Mouse (Mus musculus) midbrain, embryonic 10.5 days (tissue): ENCODE results near the gene Zcchc18. TPM values are rescaled to one million over a fixed set of nuclear protein-coding genes. Genes with fewer than 3 reads are reported as not detected.
A peak's percentile ranks its signal among the peaks of the same experiment; 100 is the strongest.
"Not testable (repeated sequence)": the region's sequence is repeated elsewhere in the genome, so short reads cannot be mapped to it uniquely, and the experiment has no call there.

Experiments used
- DNase-seq: peaks from one replicate; pipeline ENCODE4 v3.0.0-alpha.2; 2017; ENCODE audit warnings: low spot score
- H3K27ac ChIP-seq: fragments of 300-500 bp; sonication (generic); replicated peaks from 2 replicates; pipeline ENCODE4 v1.5.1; 2016; ENCODE audit warnings: mild to moderate bottlenecking
- H3K27me3 ChIP-seq: fragments of 300-500 bp; sonication (generic); 2 replicates; pipeline ENCODE4 v1.6.1; 2016; ENCODE audit warnings: low read depth, mild to moderate bottlenecking; ENCODE audit not compliant: poor library complexity, severe bottlenecking
- H3K36me3 ChIP-seq: fragments of 300-500 bp; sonication (generic); 2 replicates; pipeline ENCODE4 v1.6.1; 2016; ENCODE audit warnings: mild to moderate bottlenecking, moderate library complexity
- H3K4me1 ChIP-seq: fragments of 300-500 bp; sonication (generic); 2 replicates; pipeline ENCODE4 v1.6.1; 2016
- H3K4me3 ChIP-seq: fragments of 300-500 bp; sonication (generic); 2 replicates; pipeline ENCODE4 v1.5.1; 2016; ENCODE audit warnings: mild to moderate bottlenecking, moderate library complexity
- H3K9me3 ChIP-seq: fragments of 300-500 bp; sonication (generic); replicated peaks from 2 replicates; pipeline ENCODE4 v1.6.1; 2016; ENCODE audit warnings: mild to moderate bottlenecking
- WGBS: fragments of 180-500 bp; shearing (Covaris S2); methylation state at CpG from one replicate; pipeline ENCODE4 v1.1.7; 2016; 5-methylcytosine and 5-hydroxymethylcytosine counted together
- polyA plus RNA-seq: library from polyadenylated mRNA; unstranded; fragments of >200 nt; fragmentation: Nextera tagmentation; extraction: Ambion mirVana; gene quantifications from 2 replicates; pipeline ENCODE4 v1.2.1, GENCODE M21; 2016

The Zcchc18 gene
- polyA plus RNA-seq = 50.8 and 71.3 TPM in 2 replicates

DNA sequence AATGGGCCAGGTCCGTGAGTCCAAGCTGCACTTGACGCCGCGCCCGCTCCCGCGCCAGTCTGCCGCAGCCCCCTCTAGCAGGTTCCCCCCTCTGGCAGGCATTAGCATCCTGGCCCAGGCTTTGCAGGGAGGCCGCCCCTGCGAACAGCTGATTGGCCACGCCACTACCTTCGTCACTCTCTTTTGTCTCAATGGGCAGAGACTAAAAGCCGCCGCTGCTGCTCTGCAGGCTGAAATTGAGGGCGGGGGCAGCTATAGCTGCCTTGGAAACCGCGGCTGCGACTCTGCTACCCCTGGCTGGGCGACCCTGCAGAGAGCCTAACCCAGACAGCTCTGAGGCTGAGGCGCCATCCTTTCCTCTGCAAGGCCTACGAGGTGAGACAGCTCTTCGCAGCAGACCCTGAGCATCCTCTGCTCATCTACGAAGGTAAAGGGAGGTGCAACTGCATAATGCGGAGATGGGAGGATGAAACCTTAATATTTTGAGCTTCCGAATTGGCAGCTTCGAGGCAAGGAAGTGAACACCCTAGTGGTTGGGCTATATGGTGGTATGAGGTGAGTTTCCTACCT lies at the start of gene Zcchc18:
Zcchc18 (plus strand) TSS at position 178 of the 570 bp plus-strand sequence.
- 11% methylated on average over 26 of the region's 26 CpGs for WGBS
- Histone ChIP-seq H3K4me3 (peak within 1 kb of the TSS; percentile 56), H3K27ac (peak within 1 kb of the TSS; percentile 80), H3K9me3 (no peaks in the 10 kb centered on the region), H3K36me3 (no peaks in the 10 kb centered on the region), H3K4me1 (peaks cover 29% of the 10 kb centered on the region), H3K27me3 (peaks cover 69% of the 10 kb centered on the region)
- DNase-seq = peak; percentile 85

DNA sequence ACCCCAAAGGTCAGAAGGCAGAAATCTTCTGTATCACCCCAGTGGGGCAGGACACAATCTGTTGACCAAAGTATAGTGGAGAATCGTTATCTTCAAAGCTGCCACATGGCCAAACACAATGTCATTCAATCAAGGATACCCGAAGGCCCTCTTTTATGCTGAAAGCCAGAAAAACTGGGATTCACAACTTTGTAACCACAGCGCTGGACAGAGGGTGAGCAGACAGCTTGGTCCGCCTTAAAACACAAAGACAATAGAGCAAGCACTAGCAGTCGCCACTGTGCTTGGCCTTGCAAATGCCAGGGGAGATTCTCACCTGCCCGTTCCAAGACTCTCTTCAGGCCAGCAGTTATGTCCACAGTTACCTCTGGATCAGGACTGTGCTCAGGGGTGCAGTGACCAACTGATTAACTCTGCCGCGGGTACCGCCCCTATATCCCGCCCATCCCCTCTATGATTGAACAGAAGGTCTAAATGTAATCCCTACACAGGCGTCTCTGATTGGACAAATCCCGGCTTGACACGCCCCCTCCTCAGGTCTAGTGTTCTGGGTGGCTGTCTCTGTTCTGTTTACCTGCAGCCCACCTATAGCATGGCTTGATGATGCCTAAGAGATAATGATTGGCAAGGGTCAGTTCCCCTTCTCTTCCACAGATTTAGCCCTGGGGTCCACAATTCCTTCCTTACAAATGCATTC lies 35.2 kb upstream of the Zcchc18 start:
- WGBS = 28% methylated on average over 13 of the region's 13 CpGs
- H3K9me3 ChIP-seq, H3K36me3 ChIP-seq, H3K27me3 ChIP-seq, H3K4me1 ChIP-seq, H3K27ac ChIP-seq: not testable (repeated sequence)
- H3K4me3 ChIP-seq = peak overlapping the region; percentile 47
- peak; percentile 49 for DNase-seq

DNA sequence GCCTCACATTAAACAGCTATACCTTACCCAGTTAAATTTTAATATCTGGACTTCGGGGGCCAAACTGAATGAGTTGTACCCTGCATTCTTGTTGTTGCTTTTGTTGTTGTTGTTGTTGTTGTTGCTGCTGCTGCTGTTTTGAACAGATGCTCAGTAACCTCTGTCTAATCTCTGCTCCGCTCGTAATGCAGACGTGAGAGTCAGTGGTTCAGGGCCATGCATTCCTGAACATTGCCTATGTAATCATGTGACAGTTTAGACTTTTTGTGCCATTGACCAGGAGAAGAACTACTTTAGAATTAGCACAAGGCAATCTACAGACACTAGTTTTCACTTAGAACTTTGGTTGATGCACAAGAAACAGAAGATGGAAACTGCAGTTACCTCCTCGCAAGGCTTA lies 34.7 kb upstream of the Zcchc18 start:
- not testable (repeated sequence) for DNase-seq, H3K27me3 ChIP-seq, H3K4me1 ChIP-seq, H3K27ac ChIP-seq, H3K36me3 ChIP-seq, H3K9me3 ChIP-seq
- WGBS = 68% methylated on average over 5 of the region's 5 CpGs
- peak overlapping the region; percentile 47; the same call in 1 of the 2 replicates for H3K4me3 ChIP-seq

DNA sequence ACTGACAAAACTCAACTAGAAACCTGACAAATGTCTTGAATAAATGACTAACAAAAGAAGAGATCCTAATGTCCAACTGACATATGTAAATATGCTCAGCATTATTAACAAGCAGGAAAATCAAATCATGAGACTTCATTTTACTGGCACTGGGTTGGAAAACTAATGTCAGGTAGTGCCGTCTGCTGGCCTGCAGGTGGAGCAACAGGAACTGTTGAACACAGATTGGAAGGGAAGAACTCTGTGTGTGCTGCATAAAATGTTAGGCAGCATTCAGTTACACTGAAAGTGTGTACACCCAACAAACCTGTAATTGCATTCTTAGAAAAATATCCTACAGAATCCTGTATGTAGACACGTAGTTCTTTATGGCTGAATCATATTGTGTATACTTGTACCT lies 33.3 kb upstream of the Zcchc18 start:
- DNase-seq = no peak
- H3K9me3 ChIP-seq = no peaks in the 10 kb centered on the region
- no peaks in the 10 kb centered on the region for H3K4me1 ChIP-seq
- H3K36me3 ChIP-seq = no peaks in the 10 kb centered on the region
- no peak overlapping the region for H3K4me3 ChIP-seq
- 38% methylated on average over 2 of the region's 2 CpGs for WGBS
- no peaks in the 10 kb centered on the region for H3K27me3 ChIP-seq
- no peak overlapping the region for H3K27ac ChIP-seq

DNA sequence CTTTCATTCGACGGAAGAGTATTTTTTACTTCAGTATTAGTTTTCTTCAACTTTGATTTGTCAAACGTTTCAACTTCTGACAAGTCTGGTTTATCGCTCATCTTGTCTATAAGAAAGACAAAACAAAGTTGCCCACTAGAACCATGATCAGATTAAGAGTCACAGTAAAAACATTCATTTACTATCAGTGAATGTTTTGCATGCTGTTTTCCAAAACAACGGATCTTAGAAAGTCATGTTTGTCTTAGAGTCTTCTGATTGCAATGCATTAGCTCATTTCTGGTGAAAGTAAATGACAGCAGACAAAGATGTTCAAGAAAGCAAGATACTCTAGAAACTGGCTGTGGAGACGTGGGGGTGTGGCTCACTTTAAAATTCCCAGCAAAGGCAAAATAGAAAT lies 17.6 kb upstream of the Zcchc18 start, which contains the start of gene Tmsb15b2:
Tmsb15b2 (minus strand) TSS at position 101 of the 400 bp plus-strand sequence.
- H3K27me3 ChIP-seq, H3K36me3 ChIP-seq, H3K9me3 ChIP-seq, H3K4me1 ChIP-seq, DNase-seq: not testable (repeated sequence)
- Histone ChIP-seq H3K4me3 (peak within 1 kb of the TSS; percentile 53), H3K27ac (0 out of 2 replicates have a peak within 1 kb of the TSS, but pooled peaks have one; percentile 42)
- WGBS = 89% methylated on average over 6 of the region's 6 CpGs

DNA sequence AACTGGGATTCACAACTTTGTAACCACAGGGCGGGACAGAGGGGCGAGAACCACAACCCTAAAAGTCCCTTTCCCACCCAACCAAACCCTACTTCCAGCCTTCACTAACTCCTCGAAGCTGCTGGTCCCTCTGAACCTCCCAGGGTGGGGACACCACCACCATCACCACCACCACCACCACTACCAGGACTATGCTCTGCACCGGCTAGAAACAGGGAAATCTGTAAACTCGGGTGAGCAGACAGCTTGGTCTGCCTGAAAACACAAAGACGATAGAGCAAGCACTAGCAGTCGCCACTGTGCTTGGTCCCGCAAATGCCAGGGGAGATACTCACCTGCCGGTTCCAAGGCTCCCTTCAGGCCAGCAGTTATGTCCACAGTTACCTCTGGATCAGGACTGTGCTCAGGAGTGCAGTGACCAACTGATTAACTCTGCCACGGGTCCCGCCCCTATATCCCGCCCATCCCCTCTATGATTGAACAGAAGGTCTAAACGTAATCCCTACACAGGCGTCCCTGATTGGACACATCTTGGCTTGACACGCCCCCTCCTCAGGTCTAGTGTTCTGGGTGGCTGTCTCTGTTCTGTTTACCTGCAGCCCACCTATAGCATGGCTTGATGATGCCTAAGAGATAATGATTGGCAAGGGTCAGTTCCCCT lies 16.4 kb upstream of the Zcchc18 start, which contains the start of the genes Tmsb15l and Tmsb15b1:
Tmsb15l (minus strand) TSS at position 446 of the 661 bp plus-strand sequence.
Tmsb15b1 (minus strand) TSS at position 451 of the 661 bp plus-strand sequence.
- DNase-seq = peak; percentile 66
- Histone ChIP-seq H3K9me3 (no peaks in the 10 kb centered on the region), H3K27me3 (no peaks in the 10 kb centered on the region), H3K36me3 (no peaks in the 10 kb centered on the region), H3K4me1 (peaks cover 4% of the 10 kb centered on the region), H3K4me3 (peak within 1 kb of the TSS; percentile 53), H3K27ac (0 out of 2 replicates have a peak within 1 kb of the TSS, but pooled peaks have one; percentile 42)
- WGBS = 34% methylated on average over 15 of the region's 15 CpGs

DNA sequence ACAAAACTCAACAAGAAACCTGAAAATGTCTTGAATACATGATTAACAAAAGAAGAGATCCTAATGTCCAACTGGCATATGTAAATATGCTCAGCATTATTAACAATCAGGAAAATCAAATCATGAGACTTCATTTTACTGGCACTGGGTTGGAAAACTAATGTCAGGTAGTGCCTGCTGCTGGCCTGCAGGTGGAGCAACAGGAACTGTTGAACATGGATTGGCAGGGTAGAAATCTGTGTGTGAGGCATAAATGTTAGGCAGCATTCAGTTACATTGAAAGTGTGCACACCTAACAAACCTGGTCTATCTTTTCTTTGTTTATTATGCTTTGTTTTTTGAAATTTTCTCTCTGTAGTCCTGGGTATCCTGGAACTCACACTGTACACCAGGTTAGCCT lies 14.3 kb upstream of the Zcchc18 start:
- Histone ChIP-seq H3K4me1 (peaks cover 4% of the 10 kb centered on the region), H3K27me3 (no peaks in the 10 kb centered on the region), H3K36me3 (no peaks in the 10 kb centered on the region), H3K4me3 (no peak overlapping the region), H3K27ac (no peak overlapping the region), H3K9me3 (no peaks in the 10 kb centered on the region)
- DNase-seq = no peak

DNA sequence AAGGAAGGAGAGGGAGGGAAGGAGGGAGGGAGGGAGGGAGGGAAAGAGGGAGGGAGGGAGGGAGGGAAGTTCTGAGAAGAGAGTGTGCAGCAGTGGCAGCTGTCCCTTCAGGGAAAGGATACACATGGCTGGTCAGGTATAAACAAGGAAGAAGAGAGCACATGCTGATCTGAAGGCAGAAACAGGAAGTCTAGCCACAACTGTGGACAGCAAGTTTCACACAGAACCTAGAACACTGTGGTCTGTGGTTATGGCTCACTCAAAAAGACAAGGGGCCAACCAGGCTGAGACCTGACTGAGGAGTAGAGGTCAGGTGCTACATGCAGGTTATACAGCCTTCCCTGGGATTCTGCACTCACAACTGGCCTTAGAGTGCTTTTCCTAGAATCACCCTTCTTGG lies 6.9 kb upstream of the Zcchc18 start:
- H3K27ac ChIP-seq = no peak overlapping the region
- no peak overlapping the region for H3K4me3 ChIP-seq
- peaks cover 13% of the 10 kb centered on the region; the same call in 1 of the 2 replicates for H3K27me3 ChIP-seq
- H3K9me3 ChIP-seq = no peaks in the 10 kb centered on the region
- H3K4me1 ChIP-seq = peaks cover under 1% of the 10 kb centered on the region; the same call in 1 of the 2 replicates
- no peaks in the 10 kb centered on the region for H3K36me3 ChIP-seq
- DNase-seq = no peak

DNA sequence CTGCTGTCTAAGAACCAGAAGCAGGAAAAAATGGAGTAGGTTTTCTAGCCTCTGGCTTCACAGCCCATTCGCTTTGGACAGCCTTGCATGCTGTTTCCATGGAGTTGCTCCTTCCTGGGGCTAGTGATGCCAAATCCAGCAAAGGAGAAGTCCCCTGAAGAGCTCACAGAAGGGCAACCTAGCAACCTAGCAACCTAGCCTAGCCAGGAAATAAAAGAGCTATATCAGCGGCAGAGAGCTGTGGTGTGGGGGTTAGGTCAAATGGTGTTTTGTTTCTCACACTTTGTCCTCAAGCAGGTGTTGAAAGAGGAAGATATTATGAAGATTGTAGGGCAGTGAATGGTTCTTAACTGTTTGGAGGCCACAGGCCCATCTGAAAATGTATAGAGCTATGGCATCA lies 1.7 kb upstream of the Zcchc18 start:
- H3K36me3 ChIP-seq = no peaks in the 10 kb centered on the region
- H3K27ac ChIP-seq = no peak overlapping the region
- H3K4me3 ChIP-seq = no peak overlapping the region
- H3K9me3 ChIP-seq = no peaks in the 10 kb centered on the region
- H3K27me3 ChIP-seq = peaks cover 55% of the 10 kb centered on the region
- 59% methylated on average over 2 of the region's 2 CpGs for WGBS
- no peak for DNase-seq
- peaks cover 29% of the 10 kb centered on the region for H3K4me1 ChIP-seq

DNA sequence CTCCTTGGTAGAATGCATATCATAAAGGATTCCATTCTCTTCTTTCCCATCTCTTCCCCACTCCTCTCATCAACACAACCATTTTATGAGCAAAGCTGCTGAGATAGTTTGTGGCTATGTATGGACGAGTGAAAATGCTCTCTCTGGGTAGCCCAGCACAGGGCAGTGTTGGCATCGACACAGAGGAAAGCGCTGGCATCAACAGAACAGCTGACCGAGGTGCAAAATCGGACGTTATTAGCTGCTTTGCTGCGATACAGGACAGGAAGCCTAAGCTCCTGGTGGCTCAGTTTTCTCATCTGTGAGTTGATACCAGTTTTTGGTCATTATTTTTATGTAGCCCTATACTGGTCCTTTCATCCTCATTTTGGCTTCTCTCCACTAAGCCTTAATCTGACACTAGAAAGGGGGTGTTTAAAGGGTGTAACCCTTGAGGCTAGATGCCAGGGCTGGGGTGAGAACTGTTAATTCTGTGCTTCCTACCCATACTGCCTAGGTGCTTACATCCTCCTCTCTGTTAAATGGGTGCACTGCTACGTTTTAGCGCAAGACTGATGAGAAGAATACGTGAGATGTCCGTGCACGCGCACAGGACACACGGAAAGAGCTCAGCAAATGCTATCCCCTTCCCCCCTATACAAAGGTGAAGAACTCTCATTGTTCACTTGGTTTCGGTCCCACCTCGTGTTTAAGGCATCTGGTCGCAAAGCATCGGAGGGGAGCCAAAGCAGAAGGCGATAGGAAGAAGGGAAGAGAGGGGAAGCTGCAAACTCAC lies 577 bp upstream of the Zcchc18 start:
- Histone ChIP-seq H3K27me3 (peaks cover 64% of the 10 kb centered on the region), H3K27ac (peak overlapping the region; percentile 80), H3K4me3 (peak overlapping the region; percentile 56), H3K4me1 (peaks cover 29% of the 10 kb centered on the region), H3K9me3 (no peaks in the 10 kb centered on the region), H3K36me3 (no peaks in the 10 kb centered on the region)
- WGBS = 20% methylated on average over 19 of the region's 19 CpGs
- no peak for DNase-seq

DNA sequence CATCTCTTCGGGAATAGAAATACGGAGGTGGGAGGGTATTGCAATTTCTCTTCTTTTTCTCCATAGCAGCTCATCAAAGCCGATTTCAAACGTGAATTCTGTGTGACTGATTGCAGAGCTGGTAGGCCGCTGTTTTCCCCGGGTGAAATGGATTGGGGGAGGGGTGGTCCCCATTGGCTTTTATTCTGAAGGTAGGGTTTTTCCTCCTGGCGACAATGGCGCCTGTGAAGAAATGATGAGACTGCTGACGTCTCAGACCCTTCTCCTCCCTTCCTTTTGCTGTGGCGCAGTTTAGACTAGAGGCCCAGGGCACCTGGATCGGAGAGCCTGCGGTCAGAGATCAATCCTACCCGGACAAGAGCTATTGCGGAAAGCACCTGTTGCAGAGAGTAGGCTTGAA lies 686 bp downstream of the Zcchc18 start:
- 22% methylated on average over 14 of the region's 14 CpGs for WGBS
- Histone ChIP-seq H3K4me1 (peaks cover 29% of the 10 kb centered on the region), H3K9me3 (no peaks in the 10 kb centered on the region), H3K27me3 (peaks cover 69% of the 10 kb centered on the region), H3K36me3 (no peaks in the 10 kb centered on the region), H3K4me3 (peak overlapping the region; percentile 56), H3K27ac (peak overlapping the region; percentile 80)
- no peak for DNase-seq

DNA sequence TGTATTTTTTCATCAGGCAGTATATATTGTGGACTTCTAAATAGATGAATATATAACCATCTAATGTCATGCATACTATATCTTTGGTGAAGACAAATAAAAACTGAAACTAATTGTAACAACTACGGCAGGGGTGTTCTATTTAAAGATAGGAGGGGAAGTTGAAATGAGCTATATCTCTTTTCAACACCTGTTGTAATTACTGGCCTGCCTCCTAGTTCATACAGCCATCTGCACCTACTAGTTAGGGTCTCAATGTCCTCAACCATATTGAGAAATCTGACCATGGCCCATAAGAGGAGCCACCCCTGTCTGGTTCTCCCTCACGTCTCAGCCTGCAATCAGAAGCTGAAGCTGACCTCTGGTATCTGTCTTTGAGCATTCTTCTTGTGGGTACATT lies 3.3 kb downstream of the Zcchc18 start:
- Histone ChIP-seq H3K9me3 (no peaks in the 10 kb centered on the region), H3K4me1 (peaks cover 26% of the 10 kb centered on the region), H3K4me3 (no peak overlapping the region), H3K27me3 (peaks cover 57% of the 10 kb centered on the region), H3K36me3 (no peaks in the 10 kb centered on the region), H3K27ac (no peak overlapping the region)
- no peak for DNase-seq
- WGBS = 93% methylated on average over 2 of the region's 2 CpGs
